Mouse (Mus musculus) right cerebral cortex, adult 2 months (tissue): ENCODE results near the gene Eapp.

ENCODE experiments used
- DNase-seq, 2 experiments: peaks; one replicate each; pipeline ENCODE4 v3.0.0; 2021 to 2022; ENCODE audit warnings: low spot score in 2 of 2

Gene Eapp

GRCm38 (mm10) chr12:54640259-54640658, 55.4 kb downstream of the Eapp start:
- no peak for DNase-seq

GRCm38 (mm10) chr12:54637033-54637432, 58.7 kb downstream of the Eapp start:
- no peak for DNase-seq

DNA sequence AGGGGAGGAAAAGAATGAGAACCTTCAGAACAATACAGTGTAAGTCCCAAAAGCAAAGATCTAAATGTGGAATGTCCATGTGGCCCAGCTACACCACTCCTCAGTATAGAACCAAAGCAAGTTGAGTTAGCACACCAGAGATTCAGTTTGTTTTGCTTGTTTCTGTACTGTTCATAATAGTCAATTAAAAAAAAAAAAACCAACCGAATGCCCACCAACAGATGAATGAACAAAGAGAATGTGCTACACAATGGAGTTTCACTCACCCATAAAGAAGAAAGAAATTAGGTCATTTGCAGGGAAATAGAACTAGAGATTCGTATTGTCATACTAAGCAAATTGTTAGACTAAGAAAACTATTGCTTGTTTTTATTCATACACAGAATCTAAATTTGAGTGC, 63.6 kb downstream of the Eapp start:
- no peak for DNase-seq

- no peak for DNase-seq
Observed at GRCm38 (mm10) chr12:54621942-54622341, 73.8 kb downstream of the Eapp start.
